Comparison of ENCODE assay signal across 8 mouse cellular contexts in genomic region chr4:86669780-86670201, GRCm38 (mm10). TPM values are rescaled to one million over a fixed set of nuclear protein-coding genes. Genes with fewer than 3 reads are reported as not detected.
DNase-seq lines count a peak whose midpoint lies in the region; ATAC-seq and TF ChIP-seq lines count a peak whose summit lies in the region.

Plin2 (minus strand) TSS chr4:86670060.

- DNase-seq in forebrain, embryonic 14.5 days (ENCODE audit: low spot score): peak; percentile 56
- DNase-seq in heart, postnatal 14 days: peak; percentile 81 to 83
- peak; percentile 69 for DNase-seq in large intestine, adult 2 months (ENCODE audit: low read depth, low spot score)
- DNase-seq in thymus, adult 2 months: peak; percentile 57

- intact Hi-C loops in heart, postnatal 14 days (cut with DNase I): loop anchor here (2.0 kb wide), 1 partner anchor 19 kb away; no protein-coding TSS in a partner anchor

- H3K4me3 ChIP-seq in E14TG2a.4 (replicated peaks; ENCODE audit: low read length): peak within 1 kb of the TSS; percentile 80
- peak within 1 kb of the TSS; percentile 54 for H3K4me3 ChIP-seq in forebrain, embryonic 14.5 days (ENCODE audit: low read depth, low read length)
- H3K4me3 ChIP-seq in lung, embryonic 15.5 days: peak within 1 kb of the TSS; percentile 78
- H3K4me3 ChIP-seq in thymus, adult 2 months (ENCODE audit: control insufficient read depth, insufficient read depth, low read length): peak within 1 kb of the TSS; percentile 98

- peaks cover 5% of the 10 kb centered on the region; the same call in 1 of the 2 replicates for H3K36me3 ChIP-seq in E14TG2a.4 (ENCODE audit: insufficient read depth, low read length)
- no peaks in the 10 kb centered on the region; the same call in 1 of the 2 replicates for H3K36me3 ChIP-seq in forebrain, embryonic 14.5 days (ENCODE audit: control insufficient read depth, insufficient read depth, low read length)
- H3K36me3 ChIP-seq in lung, embryonic 15.5 days: peaks cover 8% of the 10 kb centered on the region
- H3K36me3 ChIP-seq in thymus, adult 2 months (ENCODE audit: control insufficient read depth, insufficient read depth, low read length): no peaks in the 10 kb centered on the region

- H3K27me3 ChIP-seq in E14TG2a.4 (ENCODE audit: insufficient read depth, low read length): no peaks in the 10 kb centered on the region
- no peaks in the 10 kb centered on the region for H3K27me3 ChIP-seq in forebrain, embryonic 14.5 days (replicated peaks; ENCODE audit: control insufficient read depth, insufficient read depth, low read length)
- H3K27me3 ChIP-seq in lung, embryonic 15.5 days: no peaks in the 10 kb centered on the region
- no peaks in the 10 kb centered on the region for H3K27me3 ChIP-seq in thymus, adult 2 months (ENCODE audit: control insufficient read depth, insufficient read depth, low read length)

- no peak for TF ChIP-seq POLR2A in thymus, adult 2 months (IDR thresholded peaks at IDR 0.05; ENCODE audit: control insufficient read depth, extremely low read depth, insufficient read depth, low read length, poor library complexity)

- H3K27ac ChIP-seq in forebrain, embryonic 14.5 days (ENCODE audit: low read depth, low read length): no peak within 1 kb of the TSS; the same call in 1 of the 2 replicates
- peak within 1 kb of the TSS; percentile 83 for H3K27ac ChIP-seq in lung, embryonic 15.5 days
- peak within 1 kb of the TSS; percentile 43; the same call in 1 of the 2 replicates for H3K27ac ChIP-seq in thymus, adult 2 months (ENCODE audit: control insufficient read depth, insufficient read depth, low read length)

- TF ChIP-seq CTCF in E14TG2a.4 (conservative IDR thresholded peaks at IDR 0.05; ENCODE audit: low read length): no peak
- TF ChIP-seq CTCF in thymus, adult 2 months (IDR thresholded peaks at IDR 0.05; ENCODE audit: borderline replicate concordance, control insufficient read depth, extremely low read depth, insufficient read depth, low read length, poor library complexity): no peak

- H3K9me3 ChIP-seq in E14TG2a.4 (ENCODE audit: low read length): no peaks in the 10 kb centered on the region
- H3K9me3 ChIP-seq in forebrain, embryonic 14.5 days (replicated peaks; ENCODE audit: control insufficient read depth, low read length): no peaks in the 10 kb centered on the region
- no peaks in the 10 kb centered on the region for H3K9me3 ChIP-seq in lung, embryonic 15.5 days

- peak within 1 kb of the TSS; percentile 73 for H3K9ac ChIP-seq in forebrain, embryonic 14.5 days (ENCODE audit: low read length)
- H3K9ac ChIP-seq in lung, embryonic 15.5 days: peak within 1 kb of the TSS; percentile 83

- 1% methylated on average over 18 of the region's 18 CpGs for WGBS in forebrain, embryonic 14.5 days
- WGBS in large intestine, adult 2 months: under 1% methylated on average over 18 of the region's 18 CpGs
- 0% methylated on average over 18 of the region's 18 CpGs for WGBS in lung, embryonic 15.5 days
- WGBS in thymus, adult 2 months: under 1% methylated on average over 18 of the region's 18 CpGs

- peak; percentile 73 for ATAC-seq in cerebellum, adult (ENCODE audit: insufficient number of reproducible peaks, low FRiP score, low TSS enrichment)
- ATAC-seq in forebrain, embryonic 14.5 days: peak; percentile 90
- ATAC-seq in lung, embryonic 15.5 days (ENCODE audit: borderline replicate concordance, extremely low read depth, low FRiP score, low TSS enrichment): peak; percentile 93
- peak; percentile 55 for ATAC-seq in neutrophil, adult 5-6 weeks (ENCODE audit: extremely low read depth, insufficient number of reproducible peaks, low FRiP score, poor library complexity, severe bottlenecking)

- peaks cover 62% of the 10 kb centered on the region for H3K4me1 ChIP-seq in E14TG2a.4 (replicated peaks; ENCODE audit: low read depth, low read length)
- H3K4me1 ChIP-seq in forebrain, embryonic 14.5 days (ENCODE audit: control insufficient read depth, insufficient read depth, low read length): peaks cover 8% of the 10 kb centered on the region; the same call in 1 of the 2 replicates
- peaks cover 28% of the 10 kb centered on the region for H3K4me1 ChIP-seq in lung, embryonic 15.5 days
- peaks cover 19% of the 10 kb centered on the region for H3K4me1 ChIP-seq in thymus, adult 2 months (replicated peaks; ENCODE audit: control insufficient read depth, insufficient read depth, low read length)

- H3K4me2 ChIP-seq in forebrain, embryonic 14.5 days (ENCODE audit: low read length): peak within 1 kb of the TSS; percentile 71
- peak within 1 kb of the TSS; percentile 66 for H3K4me2 ChIP-seq in lung, embryonic 15.5 days

RNA-seq across cellular contexts. Expression of gene Plin2, which starts in this region (rescaled TPM):
- 49.4 and 58.5 TPM in 2 replicates for polyA plus RNA-seq in forebrain, embryonic 14.5 days (2014; fragmentation: Nextera tagmentation; extraction: Ambion mirVana)
- 100 to 1,000 TPM; 112 to 113 TPM for total RNA-seq in heart, postnatal 14 days (2021)
- 74.8 and 99.5 TPM in 2 replicates for polyA plus RNA-seq in large intestine, adult 2 months (2012; rRNA removed)
- polyA plus RNA-seq in lung, embryonic 15.5 days (2015; fragmentation: Nextera tagmentation; extraction: Ambion mirVana): 124 and 134 TPM in 2 replicates
- total RNA-seq in neutrophil, adult 5-6 weeks (2017): 119 and 151 TPM in 2 replicates
- 105 and 107 TPM in 2 replicates for polyA plus RNA-seq in thymus, adult 2 months (2012; rRNA removed)
